Mouse (Mus musculus) erythroblast, embryonic 14.5 days (primary cell): ENCODE measurements at regions not wholly inside any gene's neighbourhood (a gene's known extent, or its start where the extent isn't known, plus 50 kb on each side); places are given as distances from the start of the nearest gene placed in this dataset.

ENCODE experiments used
- GATA1 ChIP-seq: IDR thresholded peaks from 2 replicates; pipeline ENCODE4 v1.6.1; 2012; ENCODE audit warnings: low read length, inconsistent platforms, mixed read lengths
- TAL1 ChIP-seq: IDR thresholded peaks from 3 replicates; pipeline ENCODE4 v1.6.1; 2012; ENCODE audit warnings: low read length, inconsistent platforms, mixed read lengths

DNA sequence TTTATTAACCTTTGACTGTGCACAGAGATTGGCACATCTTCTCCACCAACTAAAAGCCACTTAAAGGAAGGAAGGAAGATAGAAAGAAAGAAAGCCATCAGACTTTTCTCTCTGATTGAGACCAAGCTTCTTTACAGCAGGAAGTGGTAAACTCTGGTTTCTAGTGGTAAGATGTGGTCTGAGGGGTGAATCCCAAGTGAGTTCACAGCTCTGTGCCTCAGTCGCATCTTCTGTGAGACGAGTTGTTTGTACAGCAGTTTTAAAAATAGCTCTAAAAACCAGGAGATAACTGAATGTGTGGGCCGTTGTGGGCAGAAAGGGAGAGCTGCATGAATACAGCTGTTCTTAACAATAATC, 224.8 kb upstream of the Serp2 start:
- TF ChIP-seq GATA1 (no peak), TAL1 (no peak)
